Mouse (Mus musculus): ENCODE measurements at regions not wholly inside any gene's neighbourhood (a gene's known extent, or its start where the extent isn't known, plus 50 kb on each side); places are given as distances from the start of the nearest gene placed in this dataset.

- no peak for DNase-seq (ENCODE audit: low spot score in 2 of 2)
Measured at GRCm38 (mm10) chr9:67117639-67118038, 68.4 kb upstream of the Tpm1 start.

- no peak for DNase-seq (ENCODE audit: low spot score in 2 of 2)
Measured at GRCm38 (mm10) chr9:67115991-67116390, 66.8 kb upstream of the Tpm1 start.

- DNase-seq (ENCODE audit: low spot score in 2 of 2): no peak
Measured at GRCm38 (mm10) chr9:67114099-67114498, 64.9 kb upstream of the Tpm1 start.

GRCm38 (mm10) chr9:67111836-67112584 is 62.8 kb upstream of the Tpm1 start:
- DNase-seq (ENCODE audit: low spot score in 2 of 2): no peak

- DNase-seq (ENCODE audit: low spot score in 2 of 2): no peak
Measured at GRCm38 (mm10) chr9:67107938-67108337, 58.7 kb upstream of the Tpm1 start.

- no peak for DNase-seq (ENCODE audit: low spot score in 2 of 2)
Measured at GRCm38 (mm10) chr9:67105867-67106266, 56.7 kb upstream of the Tpm1 start.

GRCm38 (mm10) chr9:67105216-67105615 is 56.0 kb upstream of the Tpm1 start:
- DNase-seq (ENCODE audit: low spot score in 2 of 2): no peak

- DNase-seq (ENCODE audit: low spot score in 2 of 2): no peak
Measured at GRCm38 (mm10) chr9:67104616-67105015, 55.4 kb upstream of the Tpm1 start.

GRCm38 (mm10) chr9:67102578-67102977 is 53.4 kb upstream of the Tpm1 start:
- no peak for DNase-seq (ENCODE audit: low spot score in 2 of 2)

- DNase-seq (ENCODE audit: low spot score in 2 of 2): no peak
Measured at GRCm38 (mm10) chr9:67099471-67099870, 50.3 kb upstream of the Tpm1 start.

Measured in frontal cortex, postnatal 14 days (tissue).